Mouse (Mus musculus) ES-E14 (cell line): Measurements from ENCODE around the gene Myod1.

Source experiments
- CHD2 ChIP-seq: IDR thresholded peaks from 2 replicates; pipeline ENCODE4 v1.6.1; 2014; ENCODE audit warnings: mild to moderate bottlenecking, low read depth, low read length, inconsistent platforms
- HCFC1 ChIP-seq: IDR thresholded peaks from 2 replicates; pipeline ENCODE4 v1.6.1; 2012; ENCODE audit warnings: low read length, inconsistent platforms, borderline replicate concordance; ENCODE audit not compliant: insufficient read depth
- MAFK ChIP-seq: IDR thresholded peaks from 2 replicates; pipeline ENCODE4 v1.6.1; 2014; ENCODE audit warnings: mild to moderate bottlenecking, low read depth, low read length, inconsistent platforms; ENCODE audit not compliant: insufficient read depth
- ZC3H11A ChIP-seq: IDR thresholded peaks from 2 replicates; pipeline ENCODE4 v1.6.1; 2012; ENCODE audit warnings: low read depth, mild to moderate bottlenecking, inconsistent platforms, low read length, borderline replicate concordance
- ZNF384 ChIP-seq: IDR thresholded peaks from 2 replicates; pipeline ENCODE4 v1.6.1; 2012; ENCODE audit warnings: low read depth, low read length, inconsistent platforms

- TF ChIP-seq HCFC1: no peak
- no peak for TF ChIP-seq MAFK
- TF ChIP-seq ZC3H11A: no peak
- TF ChIP-seq ZNF384: no peak
- TF ChIP-seq CHD2: no peak
These were observed 703 bp downstream of the Myod1 start for GRCm38 (mm10) chr7:46377008-46377346.
